Mouse (Mus musculus): ENCODE measurements around the gene Ppil4. TPM values are rescaled to one million over a fixed set of nuclear protein-coding genes. Genes with fewer than 3 reads are reported as not detected.

Ppil4 gene
- polyA plus RNA-seq, 1 experiment, result 4.2 TPM

GRCm38 (mm10) chr10:7772769-7773168 lies 19.9 kb upstream of the Ppil4 start:
- Histone ChIP-seq H3ac (ENCODE audit: control insufficient read depth, insufficient read length) (no peak overlapping the region), H3K36me3 (ENCODE audit: control insufficient read depth, insufficient read depth) (peaks cover 32% of the 10 kb centered on the region), H3K4me2 (ENCODE audit: low read depth) (no peak overlapping the region), H3K79me2 (ENCODE audit: control insufficient read depth, insufficient read depth) (peaks cover under 1% of the 10 kb centered on the region), H3K4me3 (no peak overlapping the region), H3K27me3 (ENCODE audit: control insufficient read depth, insufficient read depth, insufficient read length) (no peaks in the 10 kb centered on the region)
- TF ChIP-seq SRF (IDR thresholded peaks at IDR 0.05; ENCODE audit: control insufficient read depth, insufficient read length, low read depth) (no peak), REST (IDR thresholded peaks at IDR 0.05; ENCODE audit: insufficient read depth, insufficient read length) (no peak), POLR2A (IDR thresholded peaks at IDR 0.05; ENCODE audit: insufficient read length, low read depth) (no peak), MYOD1 (IDR thresholded peaks at IDR 0.05; ENCODE audit: control insufficient read depth in 1 of 3, insufficient read length in 2 of 3, low read depth in 2 of 3) (no peak), TCF12 (IDR thresholded peaks at IDR 0.05; ENCODE audit: insufficient read depth, poor library complexity, severe bottlenecking) (no peak), POLR2AphosphoS2 (IDR thresholded peaks at IDR 0.05; ENCODE audit: insufficient read length, low read depth) (no peak)

GRCm38 (mm10) chr10:7775421-7775820 lies 17.3 kb upstream of the Ppil4 start:
- H3K36me3 ChIP-seq (ENCODE audit: control insufficient read depth, insufficient read depth), result peaks cover 28% of the 10 kb centered on the region
- no peak overlapping the region for H3K4me3 ChIP-seq
- no peak for TF ChIP-seq POLR2AphosphoS2 (IDR thresholded peaks at IDR 0.05; ENCODE audit: insufficient read length, low read depth)
- no peak for TF ChIP-seq CEBPB (IDR thresholded peaks at IDR 0.05; ENCODE audit: insufficient read depth, poor library complexity, severe bottlenecking)
- TF ChIP-seq MYOD1 (IDR thresholded peaks at IDR 0.05; ENCODE audit: control insufficient read depth in 1 of 3, insufficient read length in 2 of 3, low read depth in 2 of 3), result no peak
- no peak for TF ChIP-seq TCF12 (IDR thresholded peaks at IDR 0.05; ENCODE audit: insufficient read depth, poor library complexity, severe bottlenecking)
- no peak for TF ChIP-seq POLR2A (IDR thresholded peaks at IDR 0.05; ENCODE audit: insufficient read length, low read depth)
- no peak for TF ChIP-seq TCF3 (IDR thresholded peaks at IDR 0.05; ENCODE audit: insufficient read length, low read depth)
- TF ChIP-seq E2F4 (IDR thresholded peaks at IDR 0.05; ENCODE audit: insufficient read depth), result no peak
- no peak overlapping the region for H3K4me2 ChIP-seq (ENCODE audit: low read depth)
- no peak overlapping the region for H3ac ChIP-seq (ENCODE audit: control insufficient read depth, insufficient read length)
- no peaks in the 10 kb centered on the region for H3K27me3 ChIP-seq (ENCODE audit: control insufficient read depth, insufficient read depth, insufficient read length)
- peaks cover 8% of the 10 kb centered on the region for H3K79me2 ChIP-seq (ENCODE audit: control insufficient read depth, insufficient read depth)

GRCm38 (mm10) chr10:7778361-7778760 lies 14.3 kb upstream of the Ppil4 start:
- no peak overlapping the region for H3ac ChIP-seq (ENCODE audit: control insufficient read depth, insufficient read length)
- no peak overlapping the region for H3K4me2 ChIP-seq (ENCODE audit: low read depth)
- no peaks in the 10 kb centered on the region for H3K27me3 ChIP-seq (ENCODE audit: control insufficient read depth, insufficient read depth, insufficient read length)
- TF ChIP-seq SRF (IDR thresholded peaks at IDR 0.05; ENCODE audit: control insufficient read depth, insufficient read length, low read depth) (no peak), CEBPB (IDR thresholded peaks at IDR 0.05; ENCODE audit: insufficient read depth, poor library complexity, severe bottlenecking) (no peak), REST (IDR thresholded peaks at IDR 0.05; ENCODE audit: insufficient read depth, insufficient read length) (no peak), TCF3 (IDR thresholded peaks at IDR 0.05; ENCODE audit: insufficient read length, low read depth) (no peak), USF1 (IDR thresholded peaks at IDR 0.05; ENCODE audit: low read depth) (no peak)
- peaks cover 5% of the 10 kb centered on the region for H3K36me3 ChIP-seq (ENCODE audit: control insufficient read depth, insufficient read depth)
- H3K4me3 ChIP-seq, result no peak overlapping the region
- H3K79me2 ChIP-seq (ENCODE audit: control insufficient read depth, insufficient read depth), result peaks cover 8% of the 10 kb centered on the region

GRCm38 (mm10) chr10:7779751-7780237 lies 12.9 kb upstream of the Ppil4 start:
- Histone ChIP-seq H3K4me3 (peak overlapping the region; percentile 67), H3K36me3 (ENCODE audit: control insufficient read depth, insufficient read depth) (peaks cover under 1% of the 10 kb centered on the region), H3K27me3 (ENCODE audit: control insufficient read depth, insufficient read depth, insufficient read length) (no peaks in the 10 kb centered on the region), H3ac (ENCODE audit: control insufficient read depth, insufficient read length) (peak overlapping the region; percentile 6), H3K4me2 (ENCODE audit: low read depth) (peak overlapping the region; percentile 70), H3K79me2 (ENCODE audit: control insufficient read depth, insufficient read depth) (peaks cover 8% of the 10 kb centered on the region)
- TF ChIP-seq POLR2A (IDR thresholded peaks at IDR 0.05; ENCODE audit: insufficient read length, low read depth) (no peak), TCF12 (IDR thresholded peaks at IDR 0.05; ENCODE audit: insufficient read depth, poor library complexity, severe bottlenecking) (no peak), MYOG (IDR thresholded peaks at IDR 0.05; ENCODE audit: control insufficient read depth in 1 of 3, insufficient read depth in 1 of 3, insufficient read length in 2 of 3, low read depth in 2 of 3) (no peak), MAX (IDR thresholded peaks at IDR 0.05; ENCODE audit: low read depth) (no peak), CEBPB (IDR thresholded peaks at IDR 0.05; ENCODE audit: insufficient read depth, poor library complexity, severe bottlenecking) (no peak), USF1 (IDR thresholded peaks at IDR 0.05; ENCODE audit: low read depth) (no peak), E2F4 (IDR thresholded peaks at IDR 0.05; ENCODE audit: insufficient read depth) (no peak), SRF (IDR thresholded peaks at IDR 0.05; ENCODE audit: control insufficient read depth, insufficient read length, low read depth) (no peak), POLR2AphosphoS2 (IDR thresholded peaks at IDR 0.05; ENCODE audit: insufficient read length, low read depth) (no peak), TCF3 (IDR thresholded peaks at IDR 0.05; ENCODE audit: insufficient read length, low read depth) (no peak), REST (IDR thresholded peaks at IDR 0.05; ENCODE audit: insufficient read depth, insufficient read length) (no peak), MYOD1 (IDR thresholded peaks at IDR 0.05; ENCODE audit: control insufficient read depth in 1 of 3, insufficient read length in 2 of 3, low read depth in 2 of 3) (no peak)

- Histone ChIP-seq H3K79me2 (ENCODE audit: control insufficient read depth, insufficient read depth) (peaks cover 8% of the 10 kb centered on the region), H3K4me3 (peak overlapping the region; percentile 67), H3ac (ENCODE audit: control insufficient read depth, insufficient read length) (peak overlapping the region; percentile 6), H3K36me3 (ENCODE audit: control insufficient read depth, insufficient read depth) (no peaks in the 10 kb centered on the region), H3K27me3 (ENCODE audit: control insufficient read depth, insufficient read depth, insufficient read length) (no peaks in the 10 kb centered on the region), H3K4me2 (ENCODE audit: low read depth) (peak overlapping the region; percentile 87)
- TF ChIP-seq SRF (IDR thresholded peaks at IDR 0.05; ENCODE audit: control insufficient read depth, insufficient read length, low read depth), result peak; percentile 50
- TF ChIP-seq POLR2AphosphoS2 (IDR thresholded peaks at IDR 0.05; ENCODE audit: insufficient read length, low read depth), result peak; percentile 87
- no peak for TF ChIP-seq TCF3 (IDR thresholded peaks at IDR 0.05; ENCODE audit: insufficient read length, low read depth)
- TF ChIP-seq MYOD1 (IDR thresholded peaks at IDR 0.05; ENCODE audit: control insufficient read depth in 1 of 3, insufficient read length in 2 of 3, low read depth in 2 of 3), result no peak
- peak; percentile 93 for TF ChIP-seq POLR2A (IDR thresholded peaks at IDR 0.05; ENCODE audit: insufficient read length, low read depth)
- TF ChIP-seq CEBPB (IDR thresholded peaks at IDR 0.05; ENCODE audit: insufficient read depth, poor library complexity, severe bottlenecking), result no peak
- TF ChIP-seq MYOG (IDR thresholded peaks at IDR 0.05; ENCODE audit: control insufficient read depth in 1 of 3, insufficient read depth in 1 of 3, insufficient read length in 2 of 3, low read depth in 2 of 3), result no peak
These were observed 12.2 kb upstream of the Ppil4 start for GRCm38 (mm10) chr10:7780238-7781176.

Data from myocyte (in vitro differentiated cells).